Mouse (Mus musculus) right cerebral cortex, postnatal 4 days (tissue): ENCODE data around the gene Defb28.

Source experiments
- DNase-seq: peaks from one replicate; pipeline ENCODE4 v3.0.0-alpha.2; 2022

Gene Defb28

GRCm38 (mm10) chr2:152517981-152518380, at the start of gene Defb28:
TSS of gene Defb28 (plus strand) at chr2:152518255.
- no peak for DNase-seq

GRCm38 (mm10) chr2:152470973-152471372, 47.1 kb upstream of the Defb28 start:
- peak; percentile 48 for DNase-seq

- no peak for DNase-seq
Measured at GRCm38 (mm10) chr2:152472434-152472833, 45.6 kb upstream of the Defb28 start.

- no peak for DNase-seq
Measured at GRCm38 (mm10) chr2:152476763-152477162, 41.3 kb upstream of the Defb28 start, which contains the start of gene Defb20. TSS of gene Defb20 (plus strand) at chr2:152477063.

GRCm38 (mm10) chr2:152480881-152481280, 37.2 kb upstream of the Defb28 start:
- no peak for DNase-seq

GRCm38 (mm10) chr2:152481726-152482125, 36.3 kb upstream of the Defb28 start:
- DNase-seq = no peak

GRCm38 (mm10) chr2:152487024-152487423, 31.0 kb upstream of the Defb28 start:
- DNase-seq = no peak

GRCm38 (mm10) chr2:152490038-152490437, 28.0 kb upstream of the Defb28 start, which contains the start of gene Defb22:
TSS of gene Defb22 (minus strand) at chr2:152490138.
- DNase-seq = no peak

GRCm38 (mm10) chr2:152493151-152493550, 24.9 kb upstream of the Defb28 start:
- DNase-seq = no peak

- no peak for DNase-seq
Measured at GRCm38 (mm10) chr2:152498020-152498419, 20.0 kb upstream of the Defb28 start.

- DNase-seq = no peak
Measured at GRCm38 (mm10) chr2:152500204-152500862, 17.7 kb upstream of the Defb28 start.

GRCm38 (mm10) chr2:152500863-152501229, 17.2 kb upstream of the Defb28 start:
- no peak for DNase-seq

- DNase-seq = no peak
Measured at GRCm38 (mm10) chr2:152503950-152504349, 14.1 kb upstream of the Defb28 start.

GRCm38 (mm10) chr2:152511592-152511991, 6.5 kb upstream of the Defb28 start, which contains the start of gene Defb26:
TSS of gene Defb26 (minus strand) at chr2:152511692.
- DNase-seq = no peak

GRCm38 (mm10) chr2:152516084-152516483, 2.0 kb upstream of the Defb28 start:
- no peak for DNase-seq

- no peak for DNase-seq
Measured at GRCm38 (mm10) chr2:152539944-152540710, 22.1 kb downstream of the Defb28 start, which contains the start of gene Defb29. TSS of gene Defb29 (minus strand) at chr2:152540098.

GRCm38 (mm10) chr2:152541979-152542378, 23.9 kb downstream of the Defb28 start:
- DNase-seq = no peak

GRCm38 (mm10) chr2:152542897-152543296, 24.8 kb downstream of the Defb28 start:
- no peak for DNase-seq

GRCm38 (mm10) chr2:152543478-152543877, 25.4 kb downstream of the Defb28 start:
- DNase-seq = no peak

GRCm38 (mm10) chr2:152544691-152545090, 26.6 kb downstream of the Defb28 start:
- DNase-seq = peak; percentile 61

- no peak for DNase-seq
Measured at GRCm38 (mm10) chr2:152548124-152548523, 30.1 kb downstream of the Defb28 start.

- DNase-seq = peak; percentile 76
Measured at GRCm38 (mm10) chr2:152553774-152554423, 35.8 kb downstream of the Defb28 start.

- no peak for DNase-seq
Measured at GRCm38 (mm10) chr2:152556655-152557054, 38.6 kb downstream of the Defb28 start.

- no peak for DNase-seq
Measured at GRCm38 (mm10) chr2:152569038-152569437, 51.0 kb downstream of the Defb28 start, which contains the start of gene Gm17416. TSS of gene Gm17416 (plus strand) at chr2:152569338.
